In the genomic region with DNA sequence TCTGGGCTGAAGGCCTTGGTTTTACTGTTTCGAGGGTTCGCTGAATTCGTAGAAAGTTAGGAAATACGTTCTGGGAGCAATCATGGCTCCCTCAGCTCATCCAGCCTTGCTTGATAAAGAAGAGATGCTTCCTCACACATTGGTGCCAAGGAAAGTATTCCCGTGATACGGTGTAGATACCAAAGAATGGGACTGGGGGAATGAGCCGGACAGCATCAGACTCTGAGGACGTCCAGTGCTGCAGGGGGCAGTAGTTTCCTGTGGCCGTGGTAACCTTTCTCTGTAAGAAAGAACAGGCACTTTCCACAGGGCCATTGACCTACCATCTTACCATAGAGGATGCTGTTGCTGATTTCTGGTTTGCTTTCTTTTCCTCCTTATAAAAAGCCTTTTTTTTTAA, we compare ENCODE assay signal across 27 mouse cellular contexts. TPM values are rescaled to one million over a fixed set of nuclear protein-coding genes. Genes with fewer than 3 reads are reported as not detected.
DNase-seq lines count a peak whose midpoint lies in the region; ATAC-seq lines count a peak whose summit lies in the region.
"Had no signal": no experiment of that assay in that cellular context is flagged by ENCODE, and none has a peak within 500 bp of the region (broad histone marks: within the 10 kb centered on the region; RNA-seq: fewer than 3 reads in every experiment).

No protein-coding gene starts in this region.

- H3K27me3 ChIP-seq in forebrain, embryonic 15.5 days = no peaks in the 10 kb centered on the region
- no peaks in the 10 kb centered on the region for H3K27me3 ChIP-seq in forebrain, embryonic 11.5 days (ENCODE audit: control insufficient read depth, insufficient read depth, low read length)
- H3K27me3 ChIP-seq in heart, embryonic 16.5 days (ENCODE audit: control insufficient read depth, insufficient read depth, low read length) = no peaks in the 10 kb centered on the region
- H3K27me3 ChIP-seq in neural tube, embryonic 13.5 days = no peaks in the 10 kb centered on the region
- H3K27me3 ChIP-seq: CH12.LX; embryonic facial prominence, embryonic 15.5 days; intestine, embryonic 15.5 days; liver, embryonic 13.5 days; neural tube, embryonic 12.5 days; stomach, embryonic 15.5 days had no signal

- no peak overlapping the region for H3K9ac ChIP-seq in forebrain, embryonic 15.5 days (replicated peaks)
- H3K9ac ChIP-seq in forebrain, embryonic 11.5 days (ENCODE audit: low read length) = no peak overlapping the region
- no peak overlapping the region for H3K9ac ChIP-seq in heart, embryonic 16.5 days (ENCODE audit: low read length)
- no peak overlapping the region for H3K9ac ChIP-seq in neural tube, embryonic 13.5 days
- H3K9ac ChIP-seq: embryonic facial prominence, embryonic 15.5 days; intestine, embryonic 15.5 days; liver, embryonic 13.5 days; lung, embryonic 14.5 days; neural tube, embryonic 12.5 days; stomach, embryonic 15.5 days had no signal

- no peak overlapping the region for H3K4me3 ChIP-seq in forebrain, embryonic 15.5 days
- no peak overlapping the region for H3K4me3 ChIP-seq in forebrain, embryonic 11.5 days (ENCODE audit: low read depth, low read length)
- H3K4me3 ChIP-seq in heart, embryonic 16.5 days (ENCODE audit: low read length) = no peak overlapping the region
- no peak overlapping the region for H3K4me3 ChIP-seq in neural tube, embryonic 13.5 days
- H3K4me3 ChIP-seq: embryonic facial prominence, embryonic 15.5 days; hindbrain, embryonic 10.5 days; intestine, embryonic 15.5 days; liver, embryonic 13.5 days; neural tube, embryonic 12.5 days; stomach, embryonic 15.5 days had no signal

- WGBS in forebrain, embryonic 15.5 days = 85% methylated on average over 9 of the region's 9 CpGs
- WGBS in forebrain, embryonic 11.5 days = 91% methylated on average over 9 of the region's 9 CpGs
- 76% methylated on average over 9 of the region's 9 CpGs for WGBS in heart, embryonic 16.5 days
- 88% methylated on average over 9 of the region's 9 CpGs for WGBS in neural tube, embryonic 13.5 days

- DNase-seq in forebrain, embryonic 11.5 days (ENCODE audit: low spot score) = no peak
- DNase-seq in heart, adult 8-10 months (ENCODE audit: low spot score) = no peak
- no peak for DNase-seq in neural tube, embryonic 10.5 days (ENCODE audit: extremely low spot score, low spot score)
- no peak for DNase-seq in urinary bladder, adult 18-20 months (ENCODE audit: low spot score in 2 of 2)
- DNase-seq: adrenal gland, adult 2 months; B cell, adult 2 months; cerebellum, adult 11 months; gastrocnemius, postnatal 10 days; kidney, adult 8-10 months; kidney, postnatal 10 days; liver, embryonic 13.5 days; lung, embryonic 14.5 days; midbrain, embryonic 14.5 days; retina, postnatal 1 day; right cerebral cortex, postnatal 4 days; thymus, postnatal 25 days had no signal

- peak overlapping the region; percentile 57 for H3K27ac ChIP-seq in forebrain, embryonic 15.5 days (replicated peaks)
- no peak overlapping the region for H3K27ac ChIP-seq in forebrain, embryonic 11.5 days (ENCODE audit: low read depth, low read length)
- 0 out of 2 replicates have a peak overlapping the region, but pooled peaks have one; percentile 19 for H3K27ac ChIP-seq in heart, embryonic 16.5 days (ENCODE audit: low read length)
- 0 out of 2 replicates have a peak overlapping the region, but pooled peaks have one; percentile 5 for H3K27ac ChIP-seq in neural tube, embryonic 13.5 days (replicated peaks)
- H3K27ac ChIP-seq: embryonic facial prominence, embryonic 15.5 days; hindbrain, embryonic 10.5 days; intestine, embryonic 15.5 days; liver, embryonic 13.5 days; neural tube, embryonic 12.5 days; stomach, embryonic 15.5 days had no signal

- ATAC-seq in forebrain, embryonic 15.5 days (replicated peaks) = no peak
- ATAC-seq in forebrain, embryonic 11.5 days (replicated peaks; ENCODE audit: low FRiP score) = no peak
- no peak for ATAC-seq in heart, embryonic 16.5 days (replicated peaks; ENCODE audit: extremely low read depth, insufficient read depth, low FRiP score)
- no peak for ATAC-seq in neural tube, embryonic 13.5 days (ENCODE audit: low read depth)
- ATAC-seq: hindbrain, embryonic 16.5 days; intestine, embryonic 15.5 days had no signal

- no peak overlapping the region for H3K4me2 ChIP-seq in forebrain, embryonic 15.5 days (replicated peaks)
- H3K4me2 ChIP-seq in forebrain, embryonic 11.5 days (ENCODE audit: low read depth, low read length, severe bottlenecking) = no peak overlapping the region
- no peak overlapping the region for H3K4me2 ChIP-seq in heart, embryonic 16.5 days (ENCODE audit: low read depth, low read length)
- no peak overlapping the region for H3K4me2 ChIP-seq in neural tube, embryonic 13.5 days
- H3K4me2 ChIP-seq: embryonic facial prominence, embryonic 15.5 days; intestine, embryonic 15.5 days; liver, embryonic 13.5 days; lung, embryonic 14.5 days; neural tube, embryonic 12.5 days; stomach, embryonic 15.5 days had no signal

- H3K9me3 ChIP-seq in forebrain, embryonic 15.5 days = no peaks in the 10 kb centered on the region
- no peaks in the 10 kb centered on the region for H3K9me3 ChIP-seq in forebrain, embryonic 11.5 days (ENCODE audit: control insufficient read depth, low read length)
- H3K9me3 ChIP-seq in heart, embryonic 16.5 days (replicated peaks; ENCODE audit: control insufficient read depth, low read length) = no peaks in the 10 kb centered on the region
- no peaks in the 10 kb centered on the region for H3K9me3 ChIP-seq in neural tube, embryonic 13.5 days
- H3K9me3 ChIP-seq: embryonic facial prominence, embryonic 15.5 days; G1E; hindbrain, embryonic 10.5 days; intestine, embryonic 15.5 days; liver, embryonic 13.5 days; neural tube, embryonic 12.5 days; stomach, embryonic 15.5 days had no signal

- H3K4me1 ChIP-seq in forebrain, embryonic 15.5 days = peaks cover 12% of the 10 kb centered on the region
- H3K4me1 ChIP-seq in forebrain, embryonic 11.5 days (replicated peaks; ENCODE audit: control insufficient read depth, insufficient read depth, low read length) = 0 out of 2 replicates have a peak, but pooled peaks cover 2% of the 10 kb centered on the region
- H3K4me1 ChIP-seq in heart, embryonic 16.5 days (ENCODE audit: control insufficient read depth, insufficient read depth, low read length) = peaks cover 6% of the 10 kb centered on the region; the same call in 1 of the 2 replicates
- H3K4me1 ChIP-seq in neural tube, embryonic 13.5 days (replicated peaks) = peaks cover 3% of the 10 kb centered on the region
- H3K4me1 ChIP-seq: embryonic facial prominence, embryonic 15.5 days; intestine, embryonic 15.5 days; neural tube, embryonic 12.5 days; stomach, embryonic 15.5 days had no signal

- peaks cover 33% of the 10 kb centered on the region for H3K36me3 ChIP-seq in forebrain, embryonic 15.5 days
- peaks cover 3% of the 10 kb centered on the region; the same call in 1 of the 2 replicates for H3K36me3 ChIP-seq in forebrain, embryonic 11.5 days (ENCODE audit: control insufficient read depth, insufficient read depth, low read length)
- peaks cover 6% of the 10 kb centered on the region; the same call in 1 of the 2 replicates for H3K36me3 ChIP-seq in heart, embryonic 16.5 days (ENCODE audit: control insufficient read depth, insufficient read depth)
- H3K36me3 ChIP-seq in neural tube, embryonic 13.5 days = peaks cover 51% of the 10 kb centered on the region

RNA-seq across cellular contexts. Expression of a gene that starts 15.1 kb away (rescaled TPM):
- 24.0 and 25.1 TPM in 2 replicates for polyA plus RNA-seq in forebrain, embryonic 15.5 days (2015; fragmentation: Nextera tagmentation; extraction: Ambion mirVana)
- 41.6 TPM in 2 replicates for polyA plus RNA-seq in forebrain, embryonic 11.5 days (2014; fragmentation: Nextera tagmentation; extraction: Ambion mirVana)
- polyA plus RNA-seq in heart, embryonic 16.5 days (2015; fragmentation: Nextera tagmentation; extraction: Ambion mirVana) = 16.2 and 16.8 TPM in 2 replicates
- total RNA-seq in heart, adult 8-10 months (2022) = 10 to 100 TPM; 13.1 to 17.5 (median 15.3) TPM
- polyA plus RNA-seq in neural tube, embryonic 13.5 days (2015; fragmentation: Nextera tagmentation; extraction: Ambion mirVana) = 13.4 and 15.1 TPM in 2 replicates

RNA-seq across cellular contexts. Expression of a gene that starts 30.1 kb away (rescaled TPM):
- polyA plus RNA-seq in forebrain, embryonic 15.5 days (2015; fragmentation: Nextera tagmentation; extraction: Ambion mirVana) = 4.0 TPM in 2 replicates
- 5.7 and 6.0 TPM in 2 replicates for polyA plus RNA-seq in forebrain, embryonic 11.5 days (2014; fragmentation: Nextera tagmentation; extraction: Ambion mirVana)
- 7.8 and 8.7 TPM in 2 replicates for polyA plus RNA-seq in heart, embryonic 16.5 days (2015; fragmentation: Nextera tagmentation; extraction: Ambion mirVana)
- total RNA-seq in heart, adult 8-10 months (2022) = 1 to 10 TPM; 2.7 to 4.1 (median 3.4) TPM
- polyA plus RNA-seq in neural tube, embryonic 13.5 days (2015; fragmentation: Nextera tagmentation; extraction: Ambion mirVana) = 5.7 and 6.4 TPM in 2 replicates
